Mouse (Mus musculus): ENCODE measurements around the gene Bcl11a. TPM values are rescaled to one million over a fixed set of nuclear protein-coding genes. Genes with fewer than 3 reads are reported as not detected.
A peak's percentile ranks its signal among the peaks of the same experiment; 100 is the strongest.
"Not testable (repeated sequence)": the region's sequence is repeated elsewhere in the genome, so short reads cannot be mapped to it uniquely, and the experiment has no call there.

Bcl11a gene
- polyA plus RNA-seq, 1 experiment = 24.2 TPM

DNA sequence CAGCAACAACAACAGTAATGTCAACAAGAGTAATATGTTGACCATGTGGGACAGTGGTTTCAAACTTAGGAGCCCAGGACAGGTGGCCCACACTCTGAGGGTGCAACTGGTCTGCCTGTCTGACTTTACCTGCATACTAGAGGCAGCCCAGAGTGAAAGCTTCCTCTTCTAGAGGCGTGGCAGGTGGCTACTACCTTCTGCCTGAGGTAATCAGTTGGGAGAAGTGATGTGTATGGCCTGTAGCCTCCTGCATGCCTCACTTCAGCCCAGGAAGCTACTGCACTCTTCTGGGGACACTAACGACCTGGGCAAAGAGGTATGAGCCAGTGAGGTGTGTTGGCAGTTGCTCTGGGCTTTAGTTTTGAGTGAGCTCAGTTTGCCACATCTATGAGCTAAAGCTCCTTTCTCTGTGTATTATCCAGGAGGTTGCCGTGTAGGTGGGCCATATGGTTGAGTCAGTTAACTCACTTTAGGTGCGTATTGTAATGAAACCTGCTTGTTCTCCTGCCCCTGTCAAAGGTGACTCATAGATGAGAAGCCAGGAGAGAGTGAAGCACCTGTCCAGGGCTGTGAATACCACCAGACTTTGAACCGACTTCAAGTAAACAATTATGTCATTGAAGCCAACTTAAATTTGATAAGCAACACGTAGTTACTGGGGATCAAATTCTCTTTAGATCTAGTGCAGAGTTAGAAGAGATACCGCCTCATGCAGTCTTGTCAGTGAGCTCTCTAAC lies 38.9 kb downstream of the Bcl11a start:
- no peak overlapping the region for H3K4me3 ChIP-seq (ENCODE audit: extremely low read depth, insufficient read depth, insufficient read length)
- peaks cover 7% of the 10 kb centered on the region; the same call in 1 of the 2 replicates for H3K36me3 ChIP-seq (ENCODE audit: control insufficient read depth, insufficient read depth, low read length)
- TF ChIP-seq POLR2A (IDR thresholded peaks at IDR 0.05; ENCODE audit: low read depth, low read length) (no peak), CTCF (IDR thresholded peaks at IDR 0.05; ENCODE audit: extremely low read depth, insufficient read depth, insufficient read length, insufficient replicate concordance) (no peak)
- DNase-seq (ENCODE audit: low read depth in 1 of 2, low spot score in 2 of 2) = no peak
- 78% methylated on average over 7 of the region's 7 CpGs for WGBS
- H3K27me3 ChIP-seq (ENCODE audit: control insufficient read depth, insufficient read depth, low read length) = no peaks in the 10 kb centered on the region
- H3K27ac ChIP-seq (ENCODE audit: insufficient read depth, low read length) = no peak overlapping the region
- H3K4me1 ChIP-seq (ENCODE audit: control insufficient read depth, insufficient read depth, insufficient read length) = peaks cover 24% of the 10 kb centered on the region

DNA sequence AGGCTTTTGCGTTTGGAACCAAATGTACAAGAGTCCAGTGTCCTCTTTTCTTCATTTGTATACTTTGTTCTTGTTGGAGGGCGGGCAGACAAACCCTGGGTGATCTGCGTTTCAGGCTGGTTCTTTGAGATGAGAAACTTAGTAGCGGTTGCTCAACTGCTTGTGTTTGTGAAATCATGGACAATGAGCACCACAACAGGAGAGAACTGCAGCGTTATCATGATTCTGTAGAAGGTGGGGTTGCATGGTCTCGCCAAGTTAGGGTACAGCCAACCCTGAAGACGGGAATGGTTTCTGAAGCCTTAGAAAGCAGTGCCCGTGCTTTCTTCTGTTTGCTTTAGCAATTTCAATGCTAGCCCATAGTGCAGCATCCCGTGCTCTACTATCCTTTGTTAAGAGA lies 43.3 kb downstream of the Bcl11a start:
- no peak overlapping the region for H3K4me3 ChIP-seq (ENCODE audit: extremely low read depth, insufficient read depth, insufficient read length)
- DNase-seq (ENCODE audit: low read depth in 1 of 2, low spot score in 2 of 2) = no peak
- no peaks in the 10 kb centered on the region for H3K27me3 ChIP-seq (ENCODE audit: control insufficient read depth, insufficient read depth, low read length)
- no peak overlapping the region for H3K27ac ChIP-seq (ENCODE audit: insufficient read depth, low read length)
- peaks cover 5% of the 10 kb centered on the region; the same call in 1 of the 2 replicates for H3K36me3 ChIP-seq (ENCODE audit: control insufficient read depth, insufficient read depth, low read length)
- TF ChIP-seq POLR2A (IDR thresholded peaks at IDR 0.05; ENCODE audit: low read depth, low read length) = no peak
- TF ChIP-seq CTCF (IDR thresholded peaks at IDR 0.05; ENCODE audit: extremely low read depth, insufficient read depth, insufficient read length, insufficient replicate concordance) = no peak
- WGBS = 87% methylated on average over 9 of the region's 9 CpGs
- peaks cover 22% of the 10 kb centered on the region; the same call in 1 of the 2 replicates for H3K4me1 ChIP-seq (ENCODE audit: control insufficient read depth, insufficient read depth, insufficient read length)

DNA sequence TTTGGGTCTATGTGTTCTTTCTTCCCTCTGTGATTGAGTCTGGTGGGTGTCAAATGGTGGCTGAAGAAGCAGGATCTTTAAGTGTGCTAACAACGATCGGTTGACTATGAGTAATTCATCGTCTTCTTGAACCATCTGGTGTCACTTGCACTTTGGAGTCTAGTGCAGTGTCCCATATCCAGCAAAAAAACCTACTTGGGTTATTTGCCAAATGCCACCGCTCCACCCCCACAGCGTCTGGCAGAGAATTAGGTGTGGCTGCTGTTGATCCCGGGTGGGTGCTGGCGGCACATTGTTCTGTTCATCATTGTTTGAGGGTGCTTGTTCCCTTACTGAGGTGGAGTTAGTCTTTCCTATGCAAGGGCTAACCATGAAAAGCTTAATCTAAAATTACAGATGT lies 45.0 kb downstream of the Bcl11a start:
- Histone ChIP-seq H3K4me1 (ENCODE audit: control insufficient read depth, insufficient read depth, insufficient read length) (peaks cover 23% of the 10 kb centered on the region; the same call in 1 of the 2 replicates), H3K4me3 (ENCODE audit: extremely low read depth, insufficient read depth, insufficient read length) (no peak overlapping the region), H3K27me3 (ENCODE audit: control insufficient read depth, insufficient read depth, low read length) (no peaks in the 10 kb centered on the region), H3K27ac (ENCODE audit: insufficient read depth, low read length) (no peak overlapping the region), H3K36me3 (ENCODE audit: control insufficient read depth, insufficient read depth, low read length) (peaks cover 4% of the 10 kb centered on the region)
- 79% methylated on average over 7 of the region's 7 CpGs for WGBS
- TF ChIP-seq CTCF (IDR thresholded peaks at IDR 0.05; ENCODE audit: extremely low read depth, insufficient read depth, insufficient read length, insufficient replicate concordance) = no peak
- no peak for TF ChIP-seq POLR2A (IDR thresholded peaks at IDR 0.05; ENCODE audit: low read depth, low read length)
- DNase-seq (ENCODE audit: low read depth in 1 of 2, low spot score in 2 of 2) = no peak

DNA sequence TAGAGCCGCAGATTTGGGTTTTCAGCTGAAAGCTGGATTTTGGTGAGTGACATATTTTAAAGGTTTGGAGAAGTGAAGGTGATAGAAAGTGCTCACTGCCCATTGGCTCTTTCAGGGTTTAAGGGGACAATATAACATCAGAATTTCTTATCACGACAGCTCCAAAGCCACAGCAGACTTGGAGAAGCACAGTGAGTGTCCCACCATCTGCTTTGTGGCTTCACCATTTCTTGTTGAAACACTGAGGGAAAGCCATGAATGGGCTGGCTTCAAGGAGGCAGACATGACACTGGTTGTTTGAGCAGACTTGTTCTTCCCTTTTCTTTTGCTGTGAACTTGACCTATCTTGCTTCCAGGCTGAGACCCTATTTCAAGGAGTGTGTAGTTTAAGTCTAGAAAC lies 46.1 kb downstream of the Bcl11a start:
- no peak overlapping the region for H3K27ac ChIP-seq (ENCODE audit: insufficient read depth, low read length)
- TF ChIP-seq POLR2A (IDR thresholded peaks at IDR 0.05; ENCODE audit: low read depth, low read length) (no peak), CTCF (IDR thresholded peaks at IDR 0.05; ENCODE audit: extremely low read depth, insufficient read depth, insufficient read length, insufficient replicate concordance) (no peak)
- no peaks in the 10 kb centered on the region for H3K27me3 ChIP-seq (ENCODE audit: control insufficient read depth, insufficient read depth, low read length)
- peaks cover 4% of the 10 kb centered on the region for H3K36me3 ChIP-seq (ENCODE audit: control insufficient read depth, insufficient read depth, low read length)
- no peak for DNase-seq (ENCODE audit: low read depth in 1 of 2, low spot score in 2 of 2)
- WGBS = 56% methylated on average over 2 of the region's 2 CpGs
- H3K4me1 ChIP-seq (ENCODE audit: control insufficient read depth, insufficient read depth, insufficient read length) = peaks cover 29% of the 10 kb centered on the region; the same call in 1 of the 2 replicates
- H3K4me3 ChIP-seq (ENCODE audit: extremely low read depth, insufficient read depth, insufficient read length) = no peak overlapping the region

DNA sequence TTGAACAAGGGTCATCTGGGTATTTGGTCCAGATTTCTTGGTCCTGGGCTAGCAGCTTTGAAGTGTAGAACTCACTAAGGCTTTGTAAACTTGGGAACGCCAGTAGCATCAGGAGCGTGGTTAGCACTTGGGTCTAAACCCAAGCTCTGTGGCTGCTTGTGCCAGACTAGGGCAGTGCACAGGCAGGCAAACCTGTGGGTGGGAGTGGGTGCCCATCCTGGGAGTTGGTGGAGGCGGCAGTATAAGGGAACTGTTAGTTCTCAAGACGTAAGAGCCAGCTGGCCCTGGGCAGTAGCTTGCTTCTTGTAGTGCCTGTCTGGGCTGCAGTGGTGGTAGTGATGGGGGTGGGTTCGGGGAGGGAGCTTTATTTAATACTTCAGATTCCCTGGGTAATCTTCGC lies 47.2 kb downstream of the Bcl11a start:
- 93% methylated on average over 6 of the region's 6 CpGs for WGBS
- no peak overlapping the region for H3K4me3 ChIP-seq (ENCODE audit: extremely low read depth, insufficient read depth, insufficient read length)
- DNase-seq (ENCODE audit: low read depth in 1 of 2, low spot score in 2 of 2) = no peak
- no peak overlapping the region for H3K27ac ChIP-seq (ENCODE audit: insufficient read depth, low read length)
- no peaks in the 10 kb centered on the region for H3K27me3 ChIP-seq (ENCODE audit: control insufficient read depth, insufficient read depth, low read length)
- TF ChIP-seq CTCF (IDR thresholded peaks at IDR 0.05; ENCODE audit: extremely low read depth, insufficient read depth, insufficient read length, insufficient replicate concordance) (no peak), POLR2A (IDR thresholded peaks at IDR 0.05; ENCODE audit: low read depth, low read length) (no peak)
- peaks cover 38% of the 10 kb centered on the region; the same call in 1 of the 2 replicates for H3K4me1 ChIP-seq (ENCODE audit: control insufficient read depth, insufficient read depth, insufficient read length)
- peaks cover 4% of the 10 kb centered on the region for H3K36me3 ChIP-seq (ENCODE audit: control insufficient read depth, insufficient read depth, low read length)

DNA sequence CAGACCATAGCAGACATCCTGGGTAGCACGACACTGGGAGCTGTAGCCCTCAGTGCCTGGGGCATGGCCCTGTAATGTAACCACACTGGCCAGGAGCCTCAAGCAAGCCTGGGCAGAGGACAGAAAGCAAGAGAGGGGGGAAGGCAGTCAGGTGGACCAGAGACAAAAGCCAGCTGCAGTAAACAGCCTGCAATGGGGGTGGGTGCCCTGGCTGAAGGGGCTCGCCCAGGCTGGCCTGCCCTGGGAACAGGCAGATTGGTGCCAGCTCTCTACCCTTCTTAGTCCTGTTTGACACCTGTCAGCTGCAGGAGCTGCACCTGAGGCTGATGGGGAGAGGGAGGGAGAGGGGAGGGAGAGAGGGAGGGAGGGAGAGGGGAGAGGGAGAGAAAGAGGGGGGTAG lies 50.1 kb downstream of the Bcl11a start:
- Histone ChIP-seq H3K4me3 (ENCODE audit: extremely low read depth, insufficient read depth, insufficient read length) (no peak overlapping the region), H3K36me3 (ENCODE audit: control insufficient read depth, insufficient read depth, low read length) (peaks cover 4% of the 10 kb centered on the region), H3K4me1 (ENCODE audit: control insufficient read depth, insufficient read depth, insufficient read length) (peaks cover 52% of the 10 kb centered on the region; the same call in 1 of the 2 replicates), H3K27me3 (ENCODE audit: control insufficient read depth, insufficient read depth, low read length) (no peaks in the 10 kb centered on the region), H3K27ac (ENCODE audit: insufficient read depth, low read length) (peak overlapping the region; percentile 55)
- DNase-seq (ENCODE audit: low read depth in 1 of 2, low spot score in 2 of 2) = no peak
- WGBS = 49% methylated on average over 2 of the region's 2 CpGs
- no peak for TF ChIP-seq CTCF (IDR thresholded peaks at IDR 0.05; ENCODE audit: extremely low read depth, insufficient read depth, insufficient read length, insufficient replicate concordance)
- TF ChIP-seq POLR2A (IDR thresholded peaks at IDR 0.05; ENCODE audit: low read depth, low read length) = no peak

DNA sequence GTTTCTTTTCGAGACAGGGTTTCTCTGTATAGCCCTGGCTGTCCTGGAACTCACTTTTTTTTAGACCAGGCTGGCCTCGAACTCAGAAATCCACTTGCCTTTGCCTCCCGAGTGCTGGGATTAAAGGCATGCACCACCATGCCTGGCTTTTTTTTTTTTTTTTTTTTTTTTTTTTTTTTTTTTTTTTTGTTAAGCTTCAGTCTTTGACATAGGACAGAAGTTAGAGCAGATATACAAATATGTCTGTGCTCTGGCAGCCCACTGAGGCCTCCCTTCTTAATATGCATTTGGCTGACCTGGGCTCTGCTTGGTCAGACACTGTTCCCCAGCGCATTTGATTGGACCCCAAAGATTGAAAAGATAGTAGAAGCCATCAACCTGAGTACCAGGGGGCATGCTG lies 51.0 kb downstream of the Bcl11a start:
- 87% methylated on average over 4 of the region's 4 CpGs for WGBS
- H3K4me3 ChIP-seq (ENCODE audit: extremely low read depth, insufficient read depth, insufficient read length); H3K27me3 ChIP-seq (ENCODE audit: control insufficient read depth, insufficient read depth, low read length); DNase-seq (ENCODE audit: low read depth in 1 of 2, low spot score in 2 of 2); H3K36me3 ChIP-seq (ENCODE audit: control insufficient read depth, insufficient read depth, low read length): not testable (repeated sequence)
- Histone ChIP-seq H3K4me1 (ENCODE audit: control insufficient read depth, insufficient read depth, insufficient read length) (peaks cover 49% of the 10 kb centered on the region; the same call in 1 of the 2 replicates), H3K27ac (ENCODE audit: insufficient read depth, low read length) (peak overlapping the region; percentile 55; the same call in 1 of the 2 replicates)

All from spleen, adult 2 months (tissue).